Mouse (Mus musculus): ENCODE data around the gene Gal3st4. TPM values are rescaled to one million over a fixed set of nuclear protein-coding genes. Genes with fewer than 3 reads are reported as not detected.
"Not testable (repeated sequence)": the region's sequence is repeated elsewhere in the genome, so short reads cannot be mapped to it uniquely, and the experiment has no call there.

Gal3st4 gene
- total RNA-seq, 2 experiments from 2014 or later = 0.15 to 0.54 TPM

DNA sequence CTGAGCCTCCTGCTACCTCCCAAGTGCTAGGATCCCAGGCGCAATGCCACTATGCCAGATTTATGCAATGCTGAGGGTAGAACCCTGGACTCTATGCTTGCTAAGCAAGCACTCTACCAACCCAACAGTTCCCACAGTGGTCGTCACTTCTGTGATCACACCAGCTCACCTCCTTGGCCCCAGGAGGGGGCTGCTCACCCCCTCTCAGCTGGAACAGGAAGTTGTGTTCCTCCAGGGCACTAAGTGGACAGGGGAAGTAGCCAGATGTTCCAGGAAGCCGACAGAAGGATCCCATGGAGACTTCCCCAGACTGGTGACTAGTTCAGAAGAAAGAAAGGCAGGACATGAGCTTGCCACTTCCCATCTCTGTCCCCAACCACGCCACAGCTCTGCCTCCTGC lies 10.6 kb downstream of the Gal3st4 start:
- DNase-seq = no peak

DNA sequence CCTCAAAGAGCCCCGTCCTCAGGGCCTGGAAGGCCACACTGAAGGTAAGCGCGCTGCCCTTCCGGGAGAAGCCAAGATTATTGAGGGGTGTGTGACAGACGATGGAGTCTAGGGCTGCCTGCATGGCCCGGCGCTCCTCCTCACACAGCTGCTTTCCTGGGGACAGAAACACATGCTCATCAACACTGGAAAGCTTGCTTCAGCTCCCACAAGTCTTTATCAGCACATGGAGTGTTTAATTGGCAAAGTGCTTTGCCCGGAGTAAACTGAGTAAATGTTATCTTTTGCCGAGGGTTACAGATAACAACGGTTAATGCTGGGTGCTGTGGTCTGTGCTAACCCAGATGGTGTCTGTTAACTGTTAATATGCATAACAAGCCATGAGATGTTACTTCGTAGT lies 11.8 kb downstream of the Gal3st4 start:
- DNase-seq = no peak

DNA sequence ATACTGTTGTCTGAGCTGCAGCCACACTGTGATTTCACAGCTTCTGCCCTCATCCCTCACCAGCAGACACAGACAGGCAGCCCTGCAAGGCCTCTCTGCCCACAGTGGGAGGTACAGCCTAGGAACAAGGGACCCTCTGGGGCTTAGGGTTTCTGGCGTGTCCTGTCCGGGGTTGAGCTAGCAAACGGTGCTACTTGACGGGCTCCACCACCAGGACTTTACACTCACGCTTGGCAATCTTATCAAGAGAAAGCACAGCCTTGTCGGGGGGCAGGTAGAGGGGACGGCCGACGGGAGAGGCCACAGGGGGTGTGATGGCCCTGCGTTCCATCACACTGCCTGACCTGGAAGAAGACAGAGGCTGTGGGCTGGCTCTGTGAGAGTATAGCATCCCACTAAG lies 12.6 kb downstream of the Gal3st4 start:
- no peak for DNase-seq

DNA sequence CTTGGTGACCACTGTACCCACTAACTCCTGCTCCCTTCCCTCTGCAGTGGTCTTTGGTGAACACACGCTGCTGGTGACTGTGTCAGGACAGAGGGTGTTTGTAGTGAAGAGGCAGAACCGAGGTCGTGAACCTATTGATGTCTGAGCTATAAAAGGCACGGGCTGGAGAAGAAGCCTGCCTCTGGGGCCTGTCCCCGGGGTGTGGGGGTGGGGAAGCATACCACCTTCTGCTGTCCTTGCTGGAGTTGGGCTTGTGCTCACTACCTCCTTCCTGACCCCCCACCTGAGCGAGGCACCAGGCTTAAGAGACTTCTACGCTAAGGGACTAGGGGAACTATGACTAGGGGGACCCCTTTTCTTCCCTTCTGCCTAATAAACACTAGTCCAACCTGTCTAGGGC lies 13.6 kb downstream of the Gal3st4 start:
- no peak for DNase-seq

DNA sequence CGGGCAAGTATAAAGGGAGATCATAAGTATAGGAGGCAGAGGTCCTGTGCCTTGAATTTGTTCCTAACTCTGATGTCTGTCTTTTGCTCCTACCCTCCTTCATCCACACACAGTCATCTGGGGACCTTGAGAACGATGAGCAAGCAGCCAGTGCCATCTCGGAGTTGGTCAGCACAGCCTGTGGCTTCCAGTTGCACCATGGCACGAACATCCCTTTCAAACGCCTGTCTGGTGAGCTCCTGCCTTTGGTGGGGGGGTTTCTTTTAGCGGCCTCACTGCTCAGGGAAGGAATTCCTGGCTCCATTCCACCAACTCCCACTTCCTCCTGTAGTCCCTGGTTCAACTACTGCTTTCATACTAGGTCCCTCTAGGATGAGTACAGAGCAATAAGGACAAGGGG lies 14.1 kb downstream of the Gal3st4 start:
- DNase-seq = peak; percentile 36

DNA sequence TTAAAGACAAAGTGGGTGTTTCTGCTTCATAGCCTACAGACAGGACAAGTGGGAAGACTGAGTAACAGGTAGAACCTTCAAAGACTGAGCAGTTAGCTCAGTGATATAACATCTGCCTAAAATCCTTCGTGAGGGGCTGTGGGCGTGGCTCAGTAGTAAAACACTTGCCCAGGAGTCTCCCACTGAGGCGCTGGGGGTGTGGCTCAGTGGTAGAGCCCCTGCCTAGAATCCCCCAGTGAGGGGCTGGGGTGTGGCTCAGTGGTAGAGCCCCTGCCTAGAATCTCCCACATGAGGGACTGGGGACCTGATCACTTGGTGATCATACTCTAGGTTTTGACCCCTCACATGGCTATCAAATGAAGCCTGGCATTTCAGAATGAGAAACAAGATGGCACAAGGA lies 14.6 kb downstream of the Gal3st4 start:
- no peak for DNase-seq

DNA sequence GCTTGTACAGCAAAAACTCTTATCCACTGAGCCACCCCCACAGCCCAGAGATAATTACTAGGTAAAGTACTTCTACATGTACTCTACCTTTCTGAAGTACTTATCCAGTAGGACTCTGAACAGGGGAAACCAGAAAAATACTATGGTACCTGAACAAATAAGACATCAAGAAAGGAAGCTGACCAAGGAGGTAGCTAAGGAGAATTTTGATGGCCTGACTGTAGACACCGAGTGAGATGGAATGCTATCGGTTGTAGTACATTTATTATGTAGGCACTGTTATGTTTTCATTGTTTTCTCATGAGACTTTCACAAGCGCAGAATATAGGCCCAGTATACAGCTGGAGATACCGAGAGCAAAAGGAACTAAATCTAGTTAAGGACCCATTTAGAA lies 15.1 kb downstream of the Gal3st4 start:
- no peak for DNase-seq

DNA sequence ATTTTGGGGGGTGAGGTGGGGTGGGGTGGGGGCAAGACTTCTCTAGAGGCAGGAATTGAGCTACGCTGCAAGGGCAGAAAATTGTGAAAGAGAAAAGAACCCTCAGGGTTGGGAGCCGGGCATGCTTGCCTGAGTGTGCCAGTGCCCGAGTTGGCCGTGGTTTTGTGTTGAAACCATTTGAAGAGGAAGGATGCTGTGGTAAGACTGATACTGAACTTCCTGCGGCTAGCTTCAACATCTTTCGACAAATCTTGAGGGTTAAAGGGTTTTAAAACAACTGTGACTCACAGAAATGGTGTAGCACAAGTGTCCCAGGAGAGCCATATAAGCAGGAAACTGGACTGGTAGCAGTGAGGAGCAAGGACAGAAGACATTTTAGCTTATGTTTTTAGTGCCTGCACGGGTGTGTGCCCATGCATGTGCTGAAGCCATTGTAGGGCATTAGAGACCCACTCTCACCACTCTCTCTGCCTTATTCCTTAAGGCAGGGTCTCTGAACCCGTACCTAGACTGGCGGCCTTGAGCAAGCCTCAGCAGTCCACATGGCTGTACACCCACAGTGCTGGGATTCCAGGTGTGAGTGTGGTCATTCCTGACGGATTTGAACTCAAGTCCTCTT lies 15.6 kb downstream of the Gal3st4 start:
- no peak for DNase-seq

DNA sequence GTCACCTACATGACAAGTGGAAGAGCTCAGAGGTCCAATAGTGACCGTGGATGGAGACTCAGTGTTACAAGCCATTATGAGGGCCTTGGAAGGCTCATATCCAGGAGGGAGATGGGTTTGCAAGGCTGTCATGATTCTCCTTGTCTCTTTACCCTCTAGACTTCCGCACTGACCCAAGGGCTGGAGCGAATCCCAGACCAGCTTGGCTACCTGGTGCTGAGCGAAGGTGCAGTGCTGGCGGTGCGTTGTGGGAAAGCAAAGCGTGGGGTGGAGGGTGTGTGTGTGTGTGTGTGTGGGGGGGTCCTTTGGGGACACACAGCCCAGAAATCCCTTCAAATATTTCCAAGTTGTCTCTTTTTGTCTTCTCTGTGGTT lies 16.6 kb downstream of the Gal3st4 start:
- no peak for DNase-seq

DNA sequence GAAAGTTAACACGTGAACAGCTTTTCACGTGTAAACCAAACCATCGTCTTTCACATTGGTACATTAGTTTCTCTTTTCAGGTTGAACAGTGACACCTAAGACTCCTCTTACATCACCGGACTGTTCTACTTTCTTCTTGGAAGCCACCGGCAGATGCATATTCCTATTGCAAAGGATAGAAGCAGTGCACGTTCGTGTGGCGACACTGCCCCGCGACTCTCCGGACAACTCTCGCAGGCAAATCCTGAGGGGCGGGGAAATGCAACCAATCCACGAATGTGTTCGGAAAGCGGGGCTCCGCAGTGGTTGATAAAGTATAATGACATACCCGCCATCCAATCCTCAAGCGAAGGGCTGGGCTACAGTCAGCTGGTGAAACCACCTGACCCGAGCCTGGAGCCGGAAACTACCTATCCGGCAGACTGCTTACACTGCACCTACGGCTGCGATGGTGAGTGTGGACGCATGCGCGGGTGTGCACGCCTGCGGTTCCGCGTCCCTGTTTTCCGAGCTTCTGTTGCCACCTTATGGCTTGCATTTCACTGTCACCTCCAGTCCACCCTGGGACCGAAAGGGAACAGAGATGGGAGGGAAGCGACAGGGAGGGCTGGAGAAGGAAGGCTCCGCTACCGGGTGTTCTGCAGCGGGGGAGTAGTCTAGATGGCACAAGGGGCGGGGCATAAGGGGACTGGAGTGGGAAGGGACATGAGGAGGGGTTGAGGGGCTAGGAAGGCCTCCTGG lies 17.1 kb downstream of the Gal3st4 start, which contains the start of gene Lamtor4:
Gene Lamtor4, plus strand, starts transcription at position 130 of the 741 bp plus-strand sequence.
- DNase-seq = peak; percentile 94

DNA sequence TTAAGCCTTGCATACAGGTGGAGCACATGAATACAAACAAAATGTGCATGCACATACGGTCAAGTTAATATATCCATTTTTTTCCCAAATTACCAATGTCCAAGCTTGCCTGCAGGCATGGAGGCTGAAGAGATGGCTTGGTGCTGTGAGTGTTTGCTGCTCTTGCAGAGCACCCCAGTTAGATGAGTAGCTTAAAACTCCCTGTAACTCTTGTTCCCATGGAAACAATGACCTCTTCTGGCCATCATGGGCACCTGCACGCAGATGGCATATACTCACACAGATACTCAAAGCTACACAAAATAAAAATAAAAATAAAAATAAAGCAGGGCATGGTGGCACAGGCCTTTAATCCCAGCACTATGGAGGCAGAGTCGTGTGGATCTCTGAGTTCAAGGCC lies 19.6 kb downstream of the Gal3st4 start:
- DNase-seq = no peak

DNA sequence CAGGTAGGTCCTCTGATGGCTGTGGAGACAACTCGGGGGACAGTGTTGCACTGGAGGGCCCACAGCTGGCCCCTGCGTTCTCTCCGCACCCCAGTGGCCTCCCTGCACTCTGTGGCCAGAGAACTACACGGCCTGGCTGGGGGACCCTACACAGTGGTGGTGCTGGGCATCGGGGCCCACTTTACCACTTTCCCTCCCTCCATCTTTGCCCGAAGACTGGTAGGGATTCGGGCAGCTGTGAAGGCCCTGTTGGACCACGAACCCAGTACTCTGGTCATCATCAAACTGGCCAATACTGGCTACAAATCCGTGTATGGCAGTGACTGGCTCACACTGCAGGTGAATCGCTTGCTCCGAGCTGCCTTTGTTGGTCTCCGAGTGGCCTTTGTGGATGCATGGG lies 21.5 kb downstream of the Gal3st4 start:
- no peak for DNase-seq

DNA sequence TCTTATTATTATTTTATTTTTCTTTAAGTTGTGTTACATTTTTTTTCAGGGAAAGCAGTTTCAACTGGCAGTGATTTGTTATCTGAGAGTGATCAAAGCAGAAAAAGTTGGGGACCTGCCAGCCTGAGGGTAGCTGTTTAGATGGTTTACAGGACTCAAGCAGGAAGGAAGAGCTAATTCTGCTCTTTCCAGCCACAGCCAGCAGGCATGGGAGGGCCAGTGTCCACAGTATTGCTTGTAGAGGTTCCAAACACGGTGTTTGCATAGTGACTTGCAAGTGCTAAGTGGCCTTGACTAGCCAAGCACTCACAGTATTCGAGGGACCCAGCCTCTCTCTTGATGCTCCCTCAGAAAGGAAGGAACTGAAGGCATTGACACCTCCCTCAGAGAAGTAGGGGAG lies 31.1 kb downstream of the Gal3st4 start:
- DNase-seq = peak; percentile 57

DNA sequence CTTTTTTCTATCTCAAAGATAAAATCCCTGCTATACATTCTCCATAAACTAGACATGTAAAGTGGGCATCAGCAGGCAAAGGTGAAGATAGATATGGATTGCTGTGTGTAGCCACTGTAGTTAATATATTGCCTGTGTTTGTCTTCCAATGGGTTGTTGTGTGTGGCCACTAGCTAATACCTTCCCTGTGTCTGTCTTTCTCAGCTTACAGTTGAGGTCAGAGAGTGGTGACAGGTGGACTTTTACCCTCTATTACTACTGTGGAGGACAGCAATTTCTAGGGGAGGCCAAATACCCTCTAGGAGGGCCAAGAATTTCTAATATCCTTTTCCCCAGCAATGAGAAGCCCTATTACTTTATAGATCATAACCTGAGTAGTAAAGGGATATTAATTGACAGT lies 38.4 kb downstream of the Gal3st4 start:
- DNase-seq = no peak

DNA sequence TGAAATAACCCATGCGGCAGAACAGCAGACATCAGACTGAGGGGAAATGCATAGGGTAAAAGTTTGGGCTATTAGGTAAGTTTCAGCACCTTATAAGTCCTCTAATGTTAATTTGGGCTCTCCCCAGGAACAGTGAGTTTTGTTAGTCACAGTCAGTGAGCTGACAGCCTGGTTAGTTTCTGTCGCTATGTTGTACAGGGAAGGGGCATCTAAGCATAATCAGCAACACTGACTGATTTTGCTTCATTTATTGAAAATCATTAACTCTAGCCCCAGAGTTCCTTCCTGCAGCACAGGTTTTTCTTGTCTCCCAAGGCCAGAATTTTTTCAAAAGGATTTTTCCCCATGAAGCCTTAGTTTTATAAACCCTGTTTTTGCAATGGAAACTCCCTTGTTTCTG lies 38.9 kb downstream of the Gal3st4 start:
- no peak for DNase-seq

DNA sequence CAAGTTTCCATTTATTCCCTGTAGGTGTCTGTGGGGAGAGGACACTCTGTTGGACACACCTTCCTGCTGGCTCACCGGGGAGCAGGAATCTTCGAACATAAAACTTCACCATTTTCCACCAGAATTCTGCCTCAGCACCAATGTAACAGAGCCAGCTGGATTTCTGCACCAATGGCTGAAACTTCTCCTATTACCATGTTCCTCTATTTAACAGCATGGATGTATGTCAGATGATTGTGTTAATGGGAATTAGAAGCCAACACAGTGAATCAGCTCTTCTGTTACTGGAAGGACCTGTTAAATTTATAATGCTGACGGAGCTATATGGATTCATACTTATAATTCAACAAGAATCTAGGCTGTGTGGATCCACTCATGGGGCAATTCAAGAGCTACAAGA lies 43.1 kb downstream of the Gal3st4 start:
- DNase-seq = no peak

DNA sequence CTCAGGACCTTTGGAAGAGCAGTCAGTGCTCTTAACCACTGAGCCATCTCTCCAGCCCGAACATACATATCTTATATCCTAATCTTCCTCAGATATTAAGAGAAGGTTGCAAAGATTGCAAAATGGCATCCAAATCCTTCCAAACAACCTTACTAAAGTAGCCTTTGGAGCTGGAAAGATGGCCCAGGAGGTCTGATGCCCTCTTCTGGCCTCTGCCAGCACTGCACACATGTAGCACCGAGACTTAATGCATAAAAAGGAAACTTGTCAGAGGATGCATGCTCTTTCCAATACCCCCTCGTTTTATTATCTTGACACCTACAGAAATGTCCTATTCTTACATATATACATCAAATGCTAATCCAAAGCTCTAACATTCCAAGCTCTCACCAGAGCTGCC lies 44.6 kb downstream of the Gal3st4 start:
- peak; percentile 62 for DNase-seq

DNA sequence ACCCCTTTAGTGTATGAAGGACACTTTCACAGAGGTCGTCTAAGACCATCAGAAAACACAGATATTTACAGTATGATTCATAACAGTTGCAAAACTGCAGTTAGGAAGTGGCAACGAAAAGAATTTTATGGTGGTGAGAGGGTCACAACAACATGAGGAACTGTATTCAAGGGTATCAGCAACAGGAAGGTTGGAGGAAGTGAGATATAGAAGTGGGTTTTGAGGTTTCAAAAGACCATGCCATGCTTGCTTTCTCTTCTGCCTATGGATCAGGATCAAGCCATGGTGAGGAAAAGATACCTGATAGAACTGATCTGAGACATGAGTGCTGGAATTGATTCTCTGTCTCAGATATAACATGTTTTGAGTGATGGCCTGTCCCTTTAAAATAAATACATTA lies 45.3 kb downstream of the Gal3st4 start:
- DNase-seq = no peak

DNA sequence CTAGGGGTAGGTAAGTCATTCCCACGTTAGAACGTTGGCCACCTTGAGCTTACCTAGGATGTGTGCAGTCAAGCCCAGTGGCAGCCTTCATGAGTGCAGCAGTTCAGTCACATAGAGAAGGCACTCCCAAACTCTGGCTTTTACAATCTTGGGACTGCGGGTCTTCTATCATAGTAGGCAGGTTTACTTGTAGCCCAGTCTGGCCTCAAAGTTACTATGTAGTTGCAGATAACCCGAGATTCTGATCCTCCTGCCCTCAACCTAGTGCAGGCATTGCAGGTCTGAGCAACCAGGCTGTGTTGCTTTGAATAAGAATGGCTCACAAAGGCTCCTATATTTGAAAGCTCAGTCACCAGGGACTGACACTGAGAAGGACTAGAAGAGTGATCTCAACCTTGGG lies 46.1 kb downstream of the Gal3st4 start:
- DNase-seq = no peak

DNA sequence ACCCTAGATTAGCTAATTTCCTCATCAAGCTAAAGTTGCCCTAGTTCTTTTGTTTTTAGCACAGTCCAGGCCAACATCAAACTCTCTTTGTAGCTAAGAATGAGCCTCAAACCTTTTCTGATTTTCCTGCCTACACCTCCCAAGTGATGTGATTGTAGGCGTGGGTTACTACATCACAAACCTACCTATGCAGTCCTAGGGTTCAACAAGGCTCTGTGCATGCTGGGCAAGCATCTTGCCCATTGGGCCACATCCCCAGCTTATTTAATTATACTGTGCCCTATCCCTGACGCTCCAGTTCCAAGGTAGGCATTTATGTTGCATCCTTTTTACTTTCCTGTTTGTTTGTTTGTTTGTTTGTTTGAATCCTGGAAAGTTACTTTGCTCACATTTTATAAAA lies 46.9 kb downstream of the Gal3st4 start, which contains the start of gene Nxpe5:
Gene Nxpe5, plus strand, starts transcription at position 199 of the 400 bp plus-strand sequence.
- DNase-seq = no peak

DNA sequence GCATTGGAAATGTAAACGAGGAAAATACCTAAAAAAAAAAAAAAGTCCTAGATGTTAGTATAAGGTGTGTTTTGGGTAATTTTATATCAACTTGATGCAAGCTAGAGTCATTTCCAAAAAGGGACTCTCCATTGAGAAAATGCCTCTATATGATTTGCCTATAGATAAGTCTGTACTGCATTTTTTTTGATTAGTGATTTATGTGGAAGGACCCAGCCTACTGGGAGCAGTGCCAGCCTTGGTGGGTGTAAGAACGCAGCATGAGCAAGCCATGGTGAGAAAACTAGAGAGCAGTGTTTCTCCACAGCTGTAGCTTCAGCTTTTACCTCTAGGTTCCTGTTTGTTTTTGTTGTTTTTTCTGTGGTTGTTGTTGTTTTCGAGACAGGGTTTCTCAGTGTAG lies 49.4 kb downstream of the Gal3st4 start:
- DNase-seq = no peak

DNA sequence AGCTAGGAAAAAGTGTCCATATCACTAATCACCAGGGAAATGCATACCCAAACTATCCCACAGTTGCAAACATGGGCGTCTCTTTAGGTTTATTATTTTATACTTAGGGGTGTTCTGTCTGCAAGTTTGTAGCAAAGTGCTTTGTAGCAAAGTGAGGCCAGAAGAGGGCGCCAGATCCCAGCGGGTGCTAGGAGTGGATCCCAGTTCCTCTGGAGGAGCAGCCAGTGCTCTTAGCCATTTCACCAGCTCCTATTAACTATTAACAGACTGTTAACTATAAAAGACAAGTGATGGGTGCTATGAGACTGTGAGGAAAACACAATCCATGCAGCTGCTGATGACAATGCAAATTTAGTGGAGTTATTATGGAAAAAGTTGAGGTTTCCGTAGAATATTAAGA lies 50.5 kb downstream of the Gal3st4 start:
- peak; percentile 96 for DNase-seq

DNA sequence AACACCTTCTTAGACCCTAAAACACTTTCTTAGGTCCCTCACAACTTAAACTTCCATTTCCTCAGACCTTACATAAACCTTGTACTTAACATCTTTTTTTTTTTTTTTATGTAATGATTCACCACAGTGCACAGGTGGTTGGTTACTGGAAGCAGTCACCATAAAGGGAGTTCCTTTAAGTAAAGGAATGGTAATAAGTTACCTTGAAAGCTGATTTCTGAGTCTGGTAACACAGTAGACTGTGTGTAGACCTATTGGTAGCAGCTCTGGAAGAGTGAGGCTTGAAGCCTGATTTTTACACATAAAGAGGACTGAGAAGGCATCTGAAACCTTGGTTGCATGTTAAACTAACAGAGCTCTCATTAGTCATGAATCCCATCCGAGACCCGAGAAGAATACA lies 52.8 kb downstream of the Gal3st4 start:
- no peak for DNase-seq

DNA sequence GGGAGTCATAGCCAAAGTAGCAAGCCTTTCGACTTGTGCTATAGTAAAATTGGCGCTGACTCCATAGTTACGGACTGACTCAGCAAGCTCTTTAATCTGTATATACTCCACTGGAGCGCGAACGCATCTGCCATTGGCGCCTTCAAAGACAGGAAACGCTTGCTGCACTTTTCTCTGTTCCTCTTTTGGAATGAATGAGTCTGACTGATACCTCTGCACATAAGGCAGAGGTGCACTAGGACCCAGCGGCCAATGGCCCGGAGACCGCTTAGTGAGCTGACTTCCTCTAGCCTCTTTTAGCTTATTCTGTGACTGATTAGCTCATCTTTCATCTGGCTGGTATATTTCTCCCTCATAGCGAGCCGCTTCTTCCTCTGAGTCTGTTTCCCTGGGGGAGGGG lies 56.0 kb downstream of the Gal3st4 start:
- not testable (repeated sequence) for DNase-seq
